Mouse (Mus musculus) intestine, embryonic 14.5 days (tissue): ENCODE measurements around the gene Setx. TPM values are rescaled to one million over a fixed set of nuclear protein-coding genes. Genes with fewer than 3 reads are reported as not detected.

Experiments used
- ATAC-seq: fragments of 200-750 bp; cut with Nextera tagmentation; replicated peaks from 2 replicates; pipeline ENCODE4 v1.8.0; 2017; ENCODE audit warnings: low read depth, moderate number of reproducible peaks, moderate TSS enrichment, moderate library complexity; ENCODE audit not compliant: low FRiP score, low TSS enrichment
- DNase-seq: peaks from one replicate; pipeline ENCODE4 v3.0.0-alpha.2; 2018; ENCODE audit warnings: low spot score
- H3K27ac ChIP-seq: fragments of 300-500 bp; sonication (generic); 2 replicates; pipeline ENCODE4 v1.5.1; 2014; ENCODE audit warnings: low read depth, mild to moderate bottlenecking, control low read depth
- H3K27me3 ChIP-seq: fragments of 300-500 bp; sonication (generic); replicated peaks from 2 replicates; pipeline ENCODE4 v1.6.1; 2014; ENCODE audit warnings: low read length, control low read depth; ENCODE audit not compliant: control insufficient read depth, insufficient read depth
- H3K36me3 ChIP-seq: fragments of 300-500 bp; sonication (generic); 2 replicates; pipeline ENCODE4 v1.6.1; 2014; ENCODE audit warnings: low read length, control low read depth; ENCODE audit not compliant: control insufficient read depth, insufficient read depth
- H3K4me1 ChIP-seq: fragments of 300-500 bp; sonication (generic); replicated peaks from 2 replicates; pipeline ENCODE4 v1.6.1; 2014; ENCODE audit warnings: low read length, control low read depth, mixed read lengths; ENCODE audit not compliant: control insufficient read depth, insufficient read depth
- H3K4me2 ChIP-seq: fragments of 300-500 bp; sonication (generic); 2 replicates; pipeline ENCODE4 v1.6.1; 2014; ENCODE audit warnings: low read length
- H3K4me3 ChIP-seq: fragments of 300-500 bp; sonication (generic); 2 replicates; pipeline ENCODE4 v1.5.1; 2014; ENCODE audit warnings: low read depth, low read length, control low read depth, mixed read lengths
- H3K9ac ChIP-seq: fragments of 300-500 bp; sonication (generic); 2 replicates; pipeline ENCODE4 v1.6.1; 2014; ENCODE audit warnings: mild to moderate bottlenecking, low read length
- H3K9me3 ChIP-seq: fragments of 300-500 bp; sonication (generic); 2 replicates; pipeline ENCODE4 v1.6.1; 2016; ENCODE audit warnings: low read length, control low read depth; ENCODE audit not compliant: control insufficient read depth
- WGBS: fragments of 180-500 bp; shearing (Covaris S2); extraction: QIAGEN DNeasy Blood & Tissue Kit; methylation state at CpG from one replicate; pipeline ENCODE4 v1.1.7; 2014; 5-methylcytosine and 5-hydroxymethylcytosine counted together
- polyA plus RNA-seq: library from polyadenylated mRNA; unstranded; fragments of >200 nt; fragmentation: Nextera tagmentation; extraction: Ambion mirVana; gene quantifications from 2 replicates; pipeline ENCODE4 v1.2.1, GENCODE M21; 2014

Gene Setx
- polyA plus RNA-seq, 1 experiment from 2014 or later, result 14.1 TPM

DNA sequence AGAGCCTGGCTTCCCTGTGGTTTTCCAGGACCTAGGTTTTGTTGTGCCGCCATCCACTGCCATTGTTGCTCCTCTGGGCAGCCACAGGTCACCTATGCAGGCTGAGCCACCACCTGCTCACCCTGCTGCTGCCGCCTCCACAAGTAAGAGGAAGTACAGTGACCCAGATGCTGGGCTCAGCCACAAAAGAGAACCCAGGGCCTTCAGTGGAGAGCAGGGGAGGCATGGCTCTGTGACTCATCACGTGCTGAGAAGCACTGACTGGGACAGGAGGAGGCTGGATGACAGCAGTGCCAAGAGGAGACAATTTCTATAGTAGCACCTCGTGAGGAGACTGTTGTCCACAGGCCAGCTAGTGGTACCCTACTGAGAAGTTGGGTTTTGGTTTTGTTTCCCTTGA lies 55.8 kb downstream of the Setx start:
- no peak overlapping the region for H3K4me3 ChIP-seq
- H3K27ac ChIP-seq, result no peak overlapping the region
- H3K4me2 ChIP-seq, result no peak overlapping the region
- no peak overlapping the region for H3K9ac ChIP-seq
- H3K4me1 ChIP-seq, result no peaks in the 10 kb centered on the region
- ATAC-seq (no peak), DNase-seq (no peak)
- H3K9me3 ChIP-seq, result no peaks in the 10 kb centered on the region
- no peaks in the 10 kb centered on the region for H3K27me3 ChIP-seq
- peaks cover 68% of the 10 kb centered on the region for H3K36me3 ChIP-seq
- 87% methylated on average over 4 of the region's 4 CpGs for WGBS

DNA sequence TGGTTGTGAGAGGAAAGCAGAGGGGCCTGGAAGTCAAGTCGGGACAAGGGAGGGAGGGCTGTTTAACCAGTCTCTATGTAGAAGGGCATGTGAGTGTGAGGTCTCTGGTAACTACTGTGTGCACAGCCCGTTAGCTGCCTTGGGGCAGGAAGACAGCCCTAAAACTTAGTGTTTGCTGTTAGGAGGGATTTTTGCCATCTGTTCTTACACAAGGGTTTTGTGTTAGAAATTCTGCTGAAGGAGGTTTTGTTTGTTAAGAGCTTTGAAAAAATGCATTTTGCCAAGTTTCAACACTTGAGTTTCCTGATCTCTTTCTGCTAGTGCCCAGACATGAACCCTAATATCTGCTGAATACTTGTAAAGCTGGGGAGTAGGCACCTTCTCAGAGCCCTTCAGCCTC lies 57.1 kb downstream of the Setx start:
- Histone ChIP-seq H3K27me3 (no peaks in the 10 kb centered on the region), H3K4me1 (no peaks in the 10 kb centered on the region), H3K9me3 (no peaks in the 10 kb centered on the region), H3K9ac (no peak overlapping the region), H3K36me3 (peaks cover 57% of the 10 kb centered on the region), H3K4me3 (no peak overlapping the region), H3K4me2 (no peak overlapping the region), H3K27ac (no peak overlapping the region)
- no peak for ATAC-seq
- DNase-seq, result no peak
- 82% methylated on average over 2 of the region's 2 CpGs for whole genome bisulfite sequencing

DNA sequence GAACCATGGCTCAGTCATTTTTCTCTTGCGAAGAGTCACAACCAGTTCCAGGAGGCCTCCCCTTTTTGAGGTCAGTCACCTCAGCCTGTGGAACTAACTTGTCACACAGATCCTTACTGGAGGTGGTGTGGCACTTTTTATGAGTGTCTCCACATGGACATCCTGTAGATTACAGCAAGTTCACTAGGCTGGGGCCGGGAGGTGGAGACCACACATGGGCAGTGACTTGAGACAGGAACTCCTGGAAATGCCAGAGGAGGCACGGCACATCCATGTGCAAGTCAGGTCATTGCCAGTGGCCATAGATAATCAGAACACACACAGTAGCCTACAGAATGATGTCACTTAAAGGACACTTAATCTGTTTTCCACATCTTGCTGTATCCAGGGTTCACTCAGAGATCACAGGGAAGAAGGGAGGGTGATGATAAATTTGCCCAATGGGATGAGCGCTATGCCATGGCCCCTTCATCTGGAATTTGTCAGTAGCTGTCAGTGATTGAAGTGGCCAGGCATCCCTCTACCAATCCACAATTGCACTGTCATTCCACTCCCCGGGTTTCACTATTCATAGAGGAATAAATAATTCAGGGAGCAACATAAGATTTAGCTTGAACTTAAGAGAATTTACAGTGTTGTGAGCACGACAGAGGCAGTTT lies 59.4 kb downstream of the Setx start:
- Histone ChIP-seq H3K9me3 (no peaks in the 10 kb centered on the region), H3K27me3 (no peaks in the 10 kb centered on the region), H3K4me3 (no peak overlapping the region), H3K4me2 (no peak overlapping the region), H3K4me1 (no peaks in the 10 kb centered on the region), H3K36me3 (peaks cover 34% of the 10 kb centered on the region), H3K27ac (no peak overlapping the region), H3K9ac (no peak overlapping the region)
- no peak for DNase-seq
- no peak for ATAC-seq
- WGBS, result 35% methylated on average over 6 of the region's 6 CpGs

DNA sequence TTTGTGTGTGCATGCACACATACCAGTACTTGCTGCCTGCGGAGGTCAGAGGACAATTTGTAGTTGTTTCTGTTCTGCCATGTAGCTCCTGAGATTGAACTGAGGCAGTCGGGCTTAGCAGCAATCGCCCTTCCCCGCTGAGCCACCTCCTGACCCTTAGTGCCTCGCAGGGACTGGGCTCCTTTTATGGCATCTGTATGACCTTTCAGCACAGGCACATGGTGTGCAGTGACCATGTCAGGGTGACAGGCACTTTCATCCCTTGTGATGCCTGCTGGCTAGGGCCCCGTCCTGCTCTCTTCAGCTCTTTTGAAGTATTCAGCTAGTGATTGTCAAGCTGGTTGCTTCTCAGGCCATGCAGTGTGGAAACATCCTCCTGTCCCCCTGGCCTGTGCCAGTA lies 62.2 kb downstream of the Setx start:
- Histone ChIP-seq H3K4me1 (no peaks in the 10 kb centered on the region), H3K4me2 (no peak overlapping the region), H3K27me3 (no peaks in the 10 kb centered on the region), H3K4me3 (no peak overlapping the region), H3K36me3 (peaks cover 6% of the 10 kb centered on the region), H3K9ac (no peak overlapping the region), H3K9me3 (no peaks in the 10 kb centered on the region), H3K27ac (no peak overlapping the region)
- no peak for ATAC-seq
- 49% methylated on average over 6 of the region's 6 CpGs for WGBS
- DNase-seq, result no peak

DNA sequence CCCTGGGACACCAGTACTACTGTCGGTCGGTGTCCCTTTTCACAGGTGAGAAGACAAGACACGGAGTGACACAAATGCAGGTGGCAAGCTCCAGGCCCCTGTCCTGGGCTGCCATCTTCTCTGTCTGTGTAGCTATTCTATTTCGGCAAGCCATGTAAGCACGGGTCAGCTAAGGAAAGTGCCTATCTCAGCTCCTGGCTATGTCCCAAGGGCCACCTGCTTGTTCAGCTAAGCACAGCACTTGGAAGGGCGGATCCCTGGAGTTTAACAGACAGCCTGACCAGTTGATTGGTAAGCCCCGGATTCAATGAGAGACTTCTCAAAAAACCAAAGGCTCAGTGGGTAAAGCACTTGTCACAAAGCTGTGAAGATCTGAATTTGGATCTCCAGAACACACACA lies 66.4 kb downstream of the Setx start:
- Histone ChIP-seq H3K9ac (no peak overlapping the region), H3K27ac (no peak overlapping the region), H3K4me3 (no peak overlapping the region), H3K4me1 (no peaks in the 10 kb centered on the region), H3K4me2 (no peak overlapping the region), H3K9me3 (no peaks in the 10 kb centered on the region), H3K27me3 (peaks cover under 1% of the 10 kb centered on the region; the same call in 1 of the 2 replicates), H3K36me3 (no peaks in the 10 kb centered on the region)
- no peak for ATAC-seq
- 85% methylated on average over 7 of the region's 7 CpGs for WGBS
- DNase-seq, result no peak

DNA sequence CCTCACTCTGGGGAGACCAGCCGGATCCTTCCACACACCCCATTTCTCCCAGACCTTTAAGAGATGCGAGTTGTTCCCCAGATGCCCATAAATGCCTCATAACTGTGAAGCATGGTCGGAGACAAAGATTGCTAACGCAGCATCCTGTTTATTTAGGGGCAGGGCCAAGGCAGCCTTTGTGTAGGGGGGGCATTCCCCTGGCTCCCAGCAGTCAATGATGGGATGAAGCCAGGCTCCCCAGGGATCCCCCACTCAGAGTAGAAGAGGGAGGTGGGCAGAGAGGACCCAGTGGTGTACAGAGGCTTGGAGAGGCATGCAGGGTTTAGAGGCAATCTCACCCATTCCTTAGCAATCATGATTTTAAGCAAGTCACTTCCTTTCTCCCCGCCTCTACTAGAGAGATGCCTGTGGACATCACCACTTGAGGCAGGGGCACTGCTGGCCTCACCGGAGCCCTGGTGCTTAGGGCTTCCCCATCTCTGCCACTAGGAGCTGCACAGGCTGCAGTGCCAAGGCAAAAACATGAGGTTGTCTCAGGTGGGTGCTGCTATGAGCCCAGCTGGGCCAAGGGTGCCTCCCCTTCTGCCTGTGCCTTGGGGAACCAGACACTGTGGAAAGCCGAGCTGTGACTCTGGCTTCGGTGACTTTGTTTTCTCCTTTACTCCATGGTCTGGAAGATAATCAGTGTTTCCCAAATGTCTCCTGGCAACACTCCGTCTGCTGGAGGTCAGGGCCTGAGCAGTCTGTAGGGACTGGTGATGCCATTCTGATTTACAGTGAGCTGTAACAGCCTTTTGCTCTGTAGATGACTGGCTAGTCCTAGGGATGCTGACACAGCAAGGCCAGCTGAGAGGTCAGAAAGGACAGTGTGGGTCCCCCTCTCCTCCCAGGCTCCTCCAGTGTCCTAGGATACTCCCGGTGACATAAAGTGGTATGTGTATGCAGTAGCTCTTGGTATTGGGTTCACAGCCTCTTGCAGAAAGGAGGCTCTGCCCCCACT lies 67.5 kb downstream of the Setx start:
- DNase-seq (no peak), ATAC-seq (no peak)
- no peaks in the 10 kb centered on the region for H3K36me3 ChIP-seq
- H3K9me3 ChIP-seq, result no peaks in the 10 kb centered on the region
- no peaks in the 10 kb centered on the region for H3K4me1 ChIP-seq
- WGBS, result 69% methylated on average over 10 of the region's 10 CpGs
- H3K27me3 ChIP-seq, result peaks cover 11% of the 10 kb centered on the region
- H3K9ac ChIP-seq, result no peak overlapping the region
- H3K27ac ChIP-seq, result no peak overlapping the region
- H3K4me3 ChIP-seq, result no peak overlapping the region
- no peak overlapping the region for H3K4me2 ChIP-seq

DNA sequence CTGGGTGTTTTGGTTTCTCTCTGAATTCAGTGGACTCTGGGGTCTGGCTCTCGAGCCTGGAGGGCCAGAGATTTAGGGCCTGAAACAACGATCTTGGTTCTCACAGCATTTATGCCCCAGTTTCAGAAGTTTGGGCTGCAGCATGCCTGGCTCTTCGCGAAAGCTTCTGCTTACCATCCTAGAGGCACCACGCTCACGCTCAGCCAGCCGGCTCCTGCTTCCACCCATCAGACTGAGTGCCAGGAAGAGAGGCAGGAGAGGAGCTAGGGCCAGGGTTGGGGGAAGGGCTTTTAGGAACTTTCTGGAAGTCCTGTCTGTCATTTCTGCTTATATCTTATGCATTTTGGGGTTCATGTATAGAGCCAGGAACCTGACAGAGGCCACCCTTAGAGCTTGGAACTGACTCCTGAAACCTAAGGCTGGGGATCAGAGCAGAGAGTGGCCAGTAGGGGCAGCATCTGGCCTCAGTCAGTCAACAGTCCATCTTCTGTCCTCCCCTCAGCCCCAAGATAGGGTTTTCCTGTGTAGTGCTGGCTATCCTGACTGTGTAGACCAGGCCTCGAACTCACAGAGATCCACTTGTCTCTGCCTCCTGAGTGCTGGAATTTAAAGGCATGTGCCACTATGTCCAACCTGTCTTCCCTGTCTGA lies 68.8 kb downstream of the Setx start:
- Histone ChIP-seq H3K4me3 (no peak overlapping the region), H3K9ac (no peak overlapping the region), H3K27me3 (peaks cover 18% of the 10 kb centered on the region), H3K36me3 (no peaks in the 10 kb centered on the region), H3K4me2 (no peak overlapping the region), H3K9me3 (no peaks in the 10 kb centered on the region), H3K27ac (no peak overlapping the region), H3K4me1 (no peaks in the 10 kb centered on the region)
- no peak for DNase-seq
- WGBS, result 83% methylated on average over 8 of the region's 8 CpGs
- ATAC-seq, result no peak

DNA sequence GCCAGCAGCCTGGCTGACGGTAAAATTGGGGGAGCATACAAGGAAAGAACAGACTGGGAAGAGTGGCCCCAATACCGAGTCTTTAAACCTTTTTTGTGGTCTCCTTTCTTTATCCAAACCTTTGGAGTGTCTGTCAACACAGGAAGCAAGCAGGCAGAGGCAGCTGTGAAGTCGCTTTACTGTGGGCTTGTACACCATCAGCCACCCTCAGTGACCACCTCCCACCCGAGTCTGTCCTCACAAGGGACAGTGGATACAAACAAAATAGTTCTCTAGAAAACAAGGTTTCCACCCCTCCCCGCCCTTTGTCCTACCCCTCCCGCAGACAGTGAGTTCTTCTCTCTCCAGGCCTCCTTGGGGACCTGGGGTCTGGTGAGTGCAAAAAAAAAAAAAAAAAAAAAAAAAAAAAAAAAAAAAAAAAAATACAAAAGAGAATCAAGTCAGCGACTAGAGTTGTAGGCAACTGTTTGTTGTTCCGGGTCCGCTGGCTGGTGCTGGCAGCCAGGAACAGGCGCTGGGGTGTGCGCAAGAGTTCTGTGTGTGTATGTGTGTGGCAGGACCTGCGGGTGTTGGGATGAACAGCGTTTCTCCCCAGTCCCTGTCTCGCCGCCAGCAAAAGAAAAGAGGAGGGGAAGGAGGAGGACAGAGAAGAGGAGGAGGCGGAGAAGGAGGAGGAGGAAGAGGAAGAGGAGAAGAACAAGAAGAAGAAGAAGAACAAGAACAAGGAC lies 70.0 kb downstream of the Setx start:
- Histone ChIP-seq H3K4me1 (no peaks in the 10 kb centered on the region), H3K4me3 (peak overlapping the region; percentile 40), H3K27ac (no peak overlapping the region), H3K9ac (no peak overlapping the region), H3K36me3 (no peaks in the 10 kb centered on the region), H3K4me2 (peak overlapping the region; percentile 89), H3K9me3 (no peaks in the 10 kb centered on the region), H3K27me3 (peaks cover 23% of the 10 kb centered on the region)
- ATAC-seq (no peak), DNase-seq (no peak)
- 16% methylated on average over 16 of the region's 16 CpGs for WGBS
